Mouse (Mus musculus) erythroblast, embryonic 14.5 days (primary cell): ENCODE results near the gene Plcb4.

Experiments used
- GATA1 ChIP-seq: IDR thresholded peaks from 2 replicates; pipeline ENCODE4 v1.6.1; 2012; ENCODE audit warnings: low read length, inconsistent platforms, mixed read lengths
- TAL1 ChIP-seq: IDR thresholded peaks from 3 replicates; pipeline ENCODE4 v1.6.1; 2012; ENCODE audit warnings: low read length, inconsistent platforms, mixed read lengths

DNA sequence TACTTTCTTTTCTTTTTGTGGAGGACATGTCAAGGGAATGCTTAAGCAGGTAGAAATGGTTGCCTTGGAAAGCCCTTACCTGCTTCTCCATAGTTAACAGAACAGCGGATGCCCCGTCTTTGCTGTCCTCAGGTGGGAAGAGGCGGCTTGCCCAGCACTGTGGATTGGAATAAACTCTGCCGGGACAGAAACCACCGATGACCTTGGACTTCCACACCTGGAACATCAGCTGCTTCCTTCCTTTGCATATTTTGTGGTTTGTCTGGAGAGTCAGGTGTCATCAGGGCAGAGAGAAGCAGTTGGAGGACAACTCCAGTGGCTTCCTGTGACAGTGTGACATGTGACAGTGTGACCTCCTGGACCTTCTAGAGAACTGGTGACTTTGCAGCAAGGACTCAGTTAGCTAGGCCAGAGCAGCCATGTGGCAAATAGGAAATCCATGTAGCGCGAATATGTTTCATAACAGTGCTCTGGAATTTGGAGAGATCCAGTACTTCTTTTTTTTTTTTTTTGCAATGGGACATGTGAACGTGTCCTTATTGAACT is 154.0 kb downstream of the Plcb4 start:
- TF ChIP-seq GATA1 = no peak
- TF ChIP-seq TAL1 = no peak
